Mouse (Mus musculus): ENCODE data around the gene Cacna1d.

DNA sequence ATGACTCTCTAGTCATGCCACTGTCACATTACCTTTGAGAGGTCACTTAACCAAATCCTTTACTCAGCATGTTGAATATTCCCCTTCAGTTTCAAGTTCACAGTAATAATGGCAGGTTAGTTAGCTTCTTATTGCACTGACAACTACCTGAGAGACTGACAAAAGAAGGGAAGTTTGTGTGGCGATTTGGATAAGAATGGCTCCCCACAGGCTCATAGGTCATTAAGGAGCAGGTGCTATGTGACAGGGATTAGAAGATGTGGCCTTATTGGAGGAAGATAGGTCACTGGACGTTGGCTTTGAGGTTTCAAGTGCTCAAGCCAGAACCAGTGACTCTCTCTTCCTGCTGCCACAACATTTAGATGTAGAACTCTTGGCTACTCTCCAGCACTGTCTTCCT lies 77.1 kb downstream of the Cacna1d start:
- TF ChIP-seq GATA1 (IDR thresholded peaks at IDR 0.05; ENCODE audit: low read depth, low read length) (no peak), USF1 (IDR thresholded peaks at IDR 0.05; ENCODE audit: low read depth, low read length) (no peak), RAD21 (IDR thresholded peaks at IDR 0.05; ENCODE audit: low read depth, low read length) (no peak), CTCF (IDR thresholded peaks at IDR 0.05 in 2 of 3, conservative IDR thresholded peaks at IDR 0.05 in 1 of 3; ENCODE audit: control insufficient read depth in 1 of 3, insufficient read depth in 1 of 3, low read depth in 2 of 3, low read length in 3 of 3, poor library complexity in 1 of 3, severe bottlenecking in 1 of 3) (no peak), EP300 (IDR thresholded peaks at IDR 0.05; ENCODE audit: low read depth in 1 of 2, low read length in 2 of 2) (no peak), POLR2A (IDR thresholded peaks at IDR 0.05; ENCODE audit: control insufficient read depth in 1 of 2, insufficient read depth in 1 of 2, low read depth in 1 of 2, low read length in 2 of 2, poor library complexity in 1 of 2) (no peak), TAL1 (IDR thresholded peaks at IDR 0.05; ENCODE audit: low read length) (no peak), UBTF (IDR thresholded peaks at IDR 0.05; ENCODE audit: borderline replicate concordance, insufficient read depth, low read depth, low read length) (no peak), JUND (IDR thresholded peaks at IDR 0.05; ENCODE audit: low read depth, low read length) (no peak), BHLHE40 (IDR thresholded peaks at IDR 0.05; ENCODE audit: borderline replicate concordance, low read depth, low read length) (no peak), CHD2 (IDR thresholded peaks at IDR 0.05; ENCODE audit: low read length) (no peak)

Measured in MEL (cell line).